Mouse (Mus musculus) testis, adult 2 months (tissue): ENCODE measurements around the gene Plvap.

Source experiments
- CTCF ChIP-seq: fragments of 200-500 bp; IDR thresholded peaks from 2 replicates; pipeline ENCODE4 v1.5.1; 2012; ENCODE audit warnings: low read depth, mild to moderate bottlenecking, inconsistent platforms, low read length, moderate library complexity; ENCODE audit not compliant: control insufficient read depth, insufficient read depth, insufficient replicate concordance
- POLR2A ChIP-seq: fragments of 200-500 bp; IDR thresholded peaks from 2 replicates; pipeline ENCODE4 v1.6.1; 2012; ENCODE audit warnings: low read depth, mild to moderate bottlenecking, inconsistent platforms, low read length, moderate library complexity; ENCODE audit not compliant: control insufficient read depth

GRCm38 (mm10) chr8:71534263-71534810 is 22.8 kb upstream of the Plvap start:
- no peak for TF ChIP-seq CTCF
- TF ChIP-seq POLR2A = no peak
